Mouse (Mus musculus): ENCODE measurements at regions not wholly inside any gene's neighbourhood (a gene's known extent, or its start where the extent isn't known, plus 50 kb on each side); places are given as distances from the start of the nearest gene placed in this dataset.

DNA sequence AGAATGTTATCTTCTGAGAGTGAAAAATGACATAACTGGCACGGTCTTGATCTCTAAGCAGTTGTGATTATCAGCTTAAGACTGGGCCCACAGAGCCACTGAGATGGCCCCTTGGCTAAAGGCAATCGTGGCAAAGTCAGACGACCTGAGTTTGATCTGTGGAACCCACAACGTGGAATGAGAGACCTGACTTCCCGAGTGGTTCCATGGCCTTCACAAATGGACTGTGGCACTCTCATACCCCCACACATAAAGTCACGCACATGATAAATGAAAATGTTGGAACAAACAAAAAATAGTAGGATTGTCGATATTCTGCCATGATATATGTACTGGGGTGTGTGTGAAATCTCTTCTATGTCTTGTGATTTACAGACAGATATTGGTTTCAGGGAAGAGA, 192.5 kb upstream of the Krr1 start:
- no peak for DNase-seq (ENCODE audit: extremely low read depth, low read depth, low spot score)

DNA sequence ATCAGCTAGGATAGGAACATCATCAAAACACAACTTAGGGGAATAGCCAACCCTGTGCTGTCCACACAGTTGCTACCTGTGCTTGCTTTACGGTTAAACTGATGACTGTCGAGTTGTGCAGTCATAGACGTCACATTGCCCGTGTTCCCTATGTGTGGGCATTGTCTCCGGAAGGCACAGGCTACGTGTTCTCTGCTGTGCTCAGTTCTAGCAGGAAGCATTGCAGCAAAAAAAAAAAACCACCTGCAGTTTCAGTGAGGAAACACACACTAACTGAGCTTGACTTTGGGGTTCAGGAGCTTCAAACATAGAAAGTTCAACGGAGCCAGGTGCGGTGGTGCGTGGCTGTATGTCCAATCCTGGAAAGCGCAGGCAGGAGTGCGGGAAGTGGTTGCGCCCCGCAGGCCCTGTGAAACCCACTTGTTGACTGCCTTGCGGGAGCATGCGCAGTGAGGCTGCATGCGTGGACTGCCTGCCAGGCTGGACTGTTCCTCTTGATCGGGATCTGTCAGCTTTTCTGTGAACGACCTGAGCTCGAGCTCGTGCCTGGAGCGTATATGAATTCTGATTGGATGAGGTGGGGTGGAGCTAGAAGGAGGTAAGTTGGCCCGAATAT, 190.2 kb upstream of the Krr1 start:
- no peak for DNase-seq (ENCODE audit: extremely low read depth, low read depth, low spot score)

GRCm38 (mm10) chr10:111783496-111783895, 189.0 kb upstream of the Krr1 start:
- no peak for DNase-seq (ENCODE audit: extremely low read depth, low read depth, low spot score)

- DNase-seq (ENCODE audit: extremely low read depth, low read depth, low spot score), result no peak
Observed at GRCm38 (mm10) chr10:111784065-111784853, 188.2 kb upstream of the Krr1 start.

GRCm38 (mm10) chr10:111787175-111787574, 185.3 kb upstream of the Krr1 start:
- DNase-seq (ENCODE audit: extremely low read depth, low read depth, low spot score), result no peak

- no peak for DNase-seq (ENCODE audit: extremely low read depth, low read depth, low spot score)
Observed at GRCm38 (mm10) chr10:111789264-111789663, 183.2 kb upstream of the Krr1 start.

GRCm38 (mm10) chr10:111790911-111791310, 181.6 kb upstream of the Krr1 start:
- DNase-seq (ENCODE audit: extremely low read depth, low read depth, low spot score), result no peak

GRCm38 (mm10) chr10:111795056-111795455, 177.4 kb upstream of the Krr1 start:
- no peak for DNase-seq (ENCODE audit: extremely low read depth, low read depth, low spot score)

GRCm38 (mm10) chr10:111795756-111796155, 176.7 kb upstream of the Krr1 start:
- no peak for DNase-seq (ENCODE audit: extremely low read depth, low read depth, low spot score)

DNA sequence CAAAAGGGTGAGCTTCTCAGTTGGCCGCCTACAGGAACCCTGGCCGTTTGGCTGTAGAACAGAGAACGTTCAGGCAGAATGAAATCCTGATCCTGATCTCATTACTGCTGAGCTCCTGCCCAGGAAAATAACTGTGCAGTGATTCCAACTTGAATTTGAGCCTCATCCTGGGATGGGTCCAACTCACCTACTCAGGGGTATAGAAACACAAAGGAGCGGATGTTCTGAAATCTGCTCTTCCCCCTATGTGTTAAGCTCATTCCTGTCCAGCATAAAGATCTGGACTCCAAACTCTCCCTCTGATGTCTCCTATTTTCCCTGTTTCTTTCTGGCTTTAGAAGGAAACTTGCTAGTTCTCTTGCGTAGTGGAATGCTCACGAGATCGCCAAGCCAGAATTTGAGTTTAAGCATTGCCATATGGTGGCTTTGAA, 173.6 kb upstream of the Krr1 start:
- DNase-seq (ENCODE audit: extremely low read depth, low read depth, low spot score), result no peak

DNA sequence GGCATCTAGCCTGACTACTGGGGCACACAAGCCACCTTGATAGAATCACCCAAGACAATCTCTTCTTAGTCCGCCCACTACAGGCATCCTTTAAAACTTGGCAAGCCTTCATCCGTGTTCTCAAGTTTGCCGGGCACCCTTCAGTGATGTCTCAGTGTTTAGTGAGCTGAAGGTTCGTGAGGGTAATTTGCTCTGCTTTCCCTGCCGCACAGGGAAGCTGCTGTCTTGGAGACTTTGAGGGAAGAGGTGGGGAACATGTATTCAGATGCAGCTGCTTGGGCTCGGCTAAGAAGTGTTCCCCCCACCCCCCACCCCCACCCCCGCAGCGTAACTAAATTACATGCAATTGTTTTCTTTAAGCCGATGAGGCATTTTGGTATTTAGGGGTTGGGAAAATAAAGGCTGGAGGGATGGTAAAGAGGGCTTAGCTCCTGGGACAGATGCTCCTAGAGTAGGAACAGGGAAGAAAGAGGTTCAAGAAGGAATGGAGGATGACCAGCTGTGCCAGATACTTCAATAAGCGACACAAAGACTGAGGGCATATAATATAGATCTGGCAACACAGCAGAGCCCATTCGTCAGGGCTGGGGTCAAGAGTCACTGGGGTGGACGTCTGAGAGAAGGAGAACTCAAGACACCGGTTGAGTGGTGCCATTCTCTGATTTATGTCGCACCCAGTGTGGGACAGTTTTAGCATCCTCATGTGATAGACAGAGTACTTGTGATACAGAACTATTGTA, 172.4 kb upstream of the Krr1 start:
- no peak for DNase-seq (ENCODE audit: extremely low read depth, low read depth, low spot score)

DNA sequence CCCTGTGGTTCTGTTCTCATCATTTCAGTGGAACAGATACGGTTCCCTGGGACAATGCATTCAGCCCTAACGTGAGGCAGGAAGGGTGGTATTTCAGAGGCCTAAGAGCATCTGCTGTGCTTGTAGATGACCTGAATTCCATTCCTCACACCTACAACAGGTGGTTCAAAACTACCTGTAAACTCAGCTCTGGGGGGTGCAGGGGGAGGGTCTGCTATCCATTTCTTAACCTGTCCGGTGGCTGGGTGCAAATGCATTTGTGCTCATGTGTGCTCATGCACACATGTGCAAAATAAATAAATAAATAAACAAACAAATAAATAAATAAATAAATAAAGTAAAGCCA, 171.9 kb upstream of the Krr1 start:
- DNase-seq (ENCODE audit: extremely low read depth, low read depth, low spot score), result no peak

DNA sequence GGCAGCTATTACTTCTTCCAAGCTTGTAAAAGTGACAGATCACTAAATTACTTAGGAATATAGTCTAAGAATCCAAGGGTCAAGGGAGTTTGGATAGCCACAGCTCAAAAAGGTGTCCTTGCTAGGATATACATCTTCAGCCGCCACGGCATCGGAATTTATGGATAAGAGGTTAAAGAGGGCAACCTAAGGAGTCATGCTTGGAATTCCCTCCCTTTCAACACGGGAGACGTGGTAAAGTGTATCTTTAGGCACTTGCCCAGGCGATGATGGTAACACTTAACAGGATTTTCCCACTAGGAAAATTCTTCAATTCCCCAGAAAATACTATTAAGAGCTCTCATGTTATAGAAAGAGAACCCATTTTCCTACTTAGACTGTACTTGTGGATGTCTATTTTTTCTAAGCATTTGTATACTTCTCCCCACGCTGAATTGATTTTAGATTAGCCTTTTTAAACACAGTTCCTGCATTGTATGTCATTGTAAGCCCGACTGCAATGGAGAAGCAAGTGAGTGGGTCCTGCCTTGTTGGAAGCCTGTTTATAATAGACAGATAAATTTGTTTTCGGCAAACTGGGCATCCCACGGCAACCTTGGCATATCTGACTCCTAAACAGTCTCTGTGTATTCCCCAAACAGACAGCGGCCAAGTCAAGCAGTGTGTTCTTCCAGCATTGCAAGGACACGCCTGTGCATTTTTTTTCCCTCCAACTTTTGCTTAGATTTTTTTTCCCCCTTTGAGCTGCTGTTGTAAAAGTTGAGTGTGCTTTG, 171.3 kb upstream of the Krr1 start:
- no peak for DNase-seq (ENCODE audit: extremely low read depth, low read depth, low spot score)

GRCm38 (mm10) chr10:111801794-111802359, 170.6 kb upstream of the Krr1 start:
- DNase-seq (ENCODE audit: extremely low read depth, low read depth, low spot score), result no peak

DNA sequence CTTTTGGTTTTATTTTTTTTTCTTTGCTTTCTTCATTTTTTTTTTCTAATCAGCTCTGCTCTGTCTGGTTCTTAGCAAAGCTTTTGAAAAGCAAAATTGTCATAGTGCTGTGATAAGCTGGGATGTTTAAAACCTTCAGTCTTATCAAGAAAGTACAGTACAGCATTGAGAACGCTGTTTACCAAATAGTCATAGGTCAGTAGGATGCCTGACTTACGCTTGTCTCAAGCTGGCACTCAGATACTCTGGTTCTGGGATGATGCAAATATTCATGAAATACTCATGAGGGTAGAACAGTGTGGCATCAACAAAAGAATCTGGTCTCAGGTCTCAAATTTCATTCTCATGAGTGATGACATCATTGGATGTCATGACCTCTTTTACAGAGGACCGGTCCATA, 166.1 kb upstream of the Krr1 start:
- no peak for DNase-seq (ENCODE audit: extremely low read depth, low read depth, low spot score)

GRCm38 (mm10) chr10:111806916-111807315, 165.5 kb upstream of the Krr1 start:
- DNase-seq (ENCODE audit: extremely low read depth, low read depth, low spot score), result no peak

- DNase-seq (ENCODE audit: extremely low read depth, low read depth, low spot score), result no peak
Observed at GRCm38 (mm10) chr10:111813736-111814135, 158.7 kb upstream of the Krr1 start.

GRCm38 (mm10) chr10:111814648-111815047, 157.8 kb upstream of the Krr1 start:
- no peak for DNase-seq (ENCODE audit: extremely low read depth, low read depth, low spot score)

DNA sequence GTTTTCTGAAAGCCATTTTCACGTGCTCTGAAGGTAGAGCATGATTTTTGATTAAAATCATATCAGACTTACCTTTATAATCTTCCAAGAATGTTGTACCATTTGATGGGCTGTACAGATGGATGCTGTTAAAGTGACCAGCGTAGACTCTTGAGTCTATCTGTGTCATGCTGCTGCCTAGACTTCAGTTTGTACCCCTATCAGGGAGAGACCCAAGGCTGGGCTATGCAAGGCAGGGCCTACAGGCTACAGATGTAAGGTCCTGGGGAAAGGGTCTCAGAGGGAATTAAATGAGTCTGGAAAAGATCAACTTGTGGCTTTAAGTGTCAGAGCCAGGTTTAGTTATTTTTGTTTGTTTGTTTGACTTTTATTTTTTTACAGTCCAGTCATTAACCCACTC, 157.3 kb upstream of the Krr1 start:
- no peak for DNase-seq (ENCODE audit: extremely low read depth, low read depth, low spot score)

- DNase-seq (ENCODE audit: extremely low read depth, low read depth, low spot score), result no peak
Observed at GRCm38 (mm10) chr10:111815821-111816599, 156.5 kb upstream of the Krr1 start.

Data from fat pad, adult 2 months (tissue).